Mouse (Mus musculus): ENCODE measurements around the gene Colq. TPM values are rescaled to one million over a fixed set of nuclear protein-coding genes. Genes with fewer than 3 reads are reported as not detected.

Colq gene
- polyA plus RNA-seq, 1 experiment, result 3.0 TPM

DNA sequence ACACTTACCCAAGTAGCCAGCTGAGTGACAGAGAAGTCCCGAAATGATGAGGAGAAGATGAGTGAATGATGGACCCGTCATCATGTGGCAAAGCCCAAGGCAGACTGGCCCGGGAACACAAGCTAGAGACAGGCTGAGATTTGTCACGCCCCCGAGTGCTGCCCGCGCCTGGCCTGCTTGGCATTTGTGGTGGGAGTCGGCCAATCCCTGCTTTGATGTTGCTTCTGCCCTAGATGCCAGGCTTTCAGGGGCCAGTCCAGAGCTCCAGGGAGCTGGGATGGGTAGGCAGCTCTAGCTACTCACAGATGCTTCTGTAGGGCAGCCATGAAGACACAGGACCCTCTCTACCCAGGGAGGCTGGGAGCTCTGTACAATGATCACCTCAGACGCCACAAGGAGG, 33.4 kb downstream of the Colq start:
- H3K4me3 ChIP-seq, result no peak overlapping the region
- no peaks in the 10 kb centered on the region for H3K27me3 ChIP-seq (ENCODE audit: control insufficient read depth, insufficient read depth, insufficient read length)
- H3K79me2 ChIP-seq (ENCODE audit: control insufficient read depth, insufficient read depth), result no peaks in the 10 kb centered on the region
- TF ChIP-seq MYOD1 (IDR thresholded peaks at IDR 0.05; ENCODE audit: control insufficient read depth in 1 of 3, insufficient read length in 2 of 3, low read depth in 2 of 3) (no peak), REST (IDR thresholded peaks at IDR 0.05; ENCODE audit: insufficient read depth, insufficient read length) (no peak), MYOG (IDR thresholded peaks at IDR 0.05; ENCODE audit: control insufficient read depth in 1 of 3, insufficient read depth in 1 of 3, insufficient read length in 2 of 3, low read depth in 2 of 3) (peak in 1 of 3 experiments; percentile 20)
- H3K36me3 ChIP-seq (ENCODE audit: control insufficient read depth, insufficient read depth), result no peaks in the 10 kb centered on the region
- H3K4me2 ChIP-seq (ENCODE audit: low read depth), result peak overlapping the region; percentile 18
- H3ac ChIP-seq (ENCODE audit: control insufficient read depth, insufficient read length), result no peak overlapping the region

DNA sequence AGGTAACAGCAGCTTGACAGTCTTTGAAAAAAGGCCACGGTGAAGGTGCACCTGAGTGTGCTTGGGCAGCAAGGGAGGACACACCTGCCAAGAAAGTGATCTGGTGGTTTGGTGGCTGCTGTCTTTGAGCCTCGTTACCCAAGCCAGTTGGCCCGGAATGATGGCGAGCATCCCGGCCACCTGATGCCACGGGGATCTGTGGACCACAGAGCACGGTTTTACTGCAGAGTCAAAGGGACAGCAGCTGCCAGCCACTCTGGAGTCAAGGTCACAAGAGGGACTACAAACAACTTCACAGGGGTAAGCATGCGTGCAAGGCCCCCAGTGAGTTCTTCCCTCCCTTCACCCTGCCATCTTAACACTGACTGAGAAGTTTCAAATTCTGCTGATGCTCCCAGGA, 33.9 kb downstream of the Colq start:
- peak overlapping the region; percentile 18 for H3K4me2 ChIP-seq (ENCODE audit: low read depth)
- no peak overlapping the region for H3ac ChIP-seq (ENCODE audit: control insufficient read depth, insufficient read length)
- TF ChIP-seq POLR2AphosphoS2 (IDR thresholded peaks at IDR 0.05; ENCODE audit: insufficient read length, low read depth), result no peak
- no peak for TF ChIP-seq SRF (IDR thresholded peaks at IDR 0.05; ENCODE audit: control insufficient read depth, insufficient read length, low read depth)
- peak in 2 of 3 experiments; percentile 65 to 69 for TF ChIP-seq MYOG (IDR thresholded peaks at IDR 0.05; ENCODE audit: control insufficient read depth in 1 of 3, insufficient read depth in 1 of 3, insufficient read length in 2 of 3, low read depth in 2 of 3)
- TF ChIP-seq TCF3 (IDR thresholded peaks at IDR 0.05; ENCODE audit: insufficient read length, low read depth), result no peak
- no peak for TF ChIP-seq REST (IDR thresholded peaks at IDR 0.05; ENCODE audit: insufficient read depth, insufficient read length)
- TF ChIP-seq TCF12 (IDR thresholded peaks at IDR 0.05; ENCODE audit: insufficient read depth, poor library complexity, severe bottlenecking), result no peak
- TF ChIP-seq MYOD1 (IDR thresholded peaks at IDR 0.05; ENCODE audit: control insufficient read depth in 1 of 3, insufficient read length in 2 of 3, low read depth in 2 of 3), result peak in 1 of 3 experiments; percentile 78
- no peak for TF ChIP-seq MAX (IDR thresholded peaks at IDR 0.05; ENCODE audit: low read depth)
- TF ChIP-seq POLR2A (IDR thresholded peaks at IDR 0.05; ENCODE audit: insufficient read length, low read depth), result no peak
- no peak for TF ChIP-seq CEBPB (IDR thresholded peaks at IDR 0.05; ENCODE audit: insufficient read depth, poor library complexity, severe bottlenecking)
- H3K27me3 ChIP-seq (ENCODE audit: control insufficient read depth, insufficient read depth, insufficient read length), result no peaks in the 10 kb centered on the region
- H3K4me3 ChIP-seq, result no peak overlapping the region
- H3K36me3 ChIP-seq (ENCODE audit: control insufficient read depth, insufficient read depth), result no peaks in the 10 kb centered on the region
- no peaks in the 10 kb centered on the region for H3K79me2 ChIP-seq (ENCODE audit: control insufficient read depth, insufficient read depth)

DNA sequence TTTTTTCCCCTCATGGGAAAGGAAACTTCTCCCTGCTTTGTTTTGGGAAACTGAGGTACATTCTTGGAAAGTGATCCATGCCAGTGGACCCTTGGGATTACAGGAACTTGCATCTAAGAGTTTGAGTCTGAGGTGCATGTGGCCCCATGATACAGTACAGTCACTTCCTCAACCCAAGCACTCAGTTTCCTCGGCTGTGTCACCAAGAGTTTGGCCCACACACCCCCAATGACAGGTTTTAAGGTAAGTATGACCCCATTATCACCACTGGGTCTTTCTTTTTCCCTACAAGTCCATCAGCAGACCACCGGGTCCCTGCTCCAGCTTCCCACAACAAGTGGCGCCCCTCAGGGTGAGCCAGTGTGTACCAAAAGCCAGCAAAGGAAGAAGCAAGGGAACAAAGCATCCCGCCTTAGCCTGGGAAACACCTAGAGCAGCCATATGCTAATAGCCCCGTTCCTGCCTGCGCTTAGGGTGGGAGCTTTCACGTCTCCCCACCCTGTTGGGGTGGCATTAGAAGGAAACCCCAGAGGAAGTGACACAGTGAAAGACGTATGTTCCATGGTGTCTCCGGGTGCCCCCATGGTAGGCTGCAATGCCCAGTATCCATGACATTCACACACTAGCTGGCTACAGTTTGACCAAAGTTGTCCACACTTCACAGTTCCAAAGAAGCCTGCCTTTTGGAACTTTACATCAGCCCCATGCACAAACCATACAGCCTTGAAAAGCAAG, 34.5 kb downstream of the Colq start:
- Histone ChIP-seq H3K4me3 (no peak overlapping the region), H3K4me2 (ENCODE audit: low read depth) (peak overlapping the region; percentile 18), H3K36me3 (ENCODE audit: control insufficient read depth, insufficient read depth) (no peaks in the 10 kb centered on the region), H3K27me3 (ENCODE audit: control insufficient read depth, insufficient read depth, insufficient read length) (no peaks in the 10 kb centered on the region), H3ac (ENCODE audit: control insufficient read depth, insufficient read length) (no peak overlapping the region), H3K79me2 (ENCODE audit: control insufficient read depth, insufficient read depth) (no peaks in the 10 kb centered on the region)
- TF ChIP-seq POLR2AphosphoS2 (IDR thresholded peaks at IDR 0.05; ENCODE audit: insufficient read length, low read depth) (no peak), SRF (IDR thresholded peaks at IDR 0.05; ENCODE audit: control insufficient read depth, insufficient read length, low read depth) (no peak)

DNA sequence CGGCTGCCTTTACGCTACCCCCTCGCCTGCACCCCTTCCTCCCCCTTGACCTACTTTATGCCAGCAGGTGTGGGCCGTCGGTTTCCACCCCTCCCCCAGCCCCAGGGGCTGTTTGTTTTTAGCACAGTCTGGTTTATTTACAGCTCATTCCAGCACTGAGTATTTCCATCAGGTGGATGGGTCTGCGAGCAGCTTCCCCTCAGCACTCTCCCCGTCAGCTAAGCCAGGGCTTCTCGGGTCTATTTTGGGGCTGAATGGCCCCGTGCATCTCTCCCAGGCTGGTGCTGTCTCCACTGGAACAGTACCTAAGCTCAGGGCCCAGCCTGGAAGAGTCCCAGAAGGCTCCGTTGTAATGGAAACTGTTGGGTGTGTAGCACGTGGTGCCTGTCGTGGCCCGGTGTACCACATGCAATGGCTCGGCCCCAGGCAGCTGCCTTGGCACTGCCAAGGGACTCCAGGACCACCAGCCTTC, 35.1 kb downstream of the Colq start:
- Histone ChIP-seq H3K36me3 (ENCODE audit: control insufficient read depth, insufficient read depth) (no peaks in the 10 kb centered on the region), H3K27me3 (ENCODE audit: control insufficient read depth, insufficient read depth, insufficient read length) (no peaks in the 10 kb centered on the region), H3K4me3 (no peak overlapping the region), H3K4me2 (ENCODE audit: low read depth) (no peak overlapping the region), H3ac (ENCODE audit: control insufficient read depth, insufficient read length) (no peak overlapping the region), H3K79me2 (ENCODE audit: control insufficient read depth, insufficient read depth) (no peaks in the 10 kb centered on the region)
- peak in 2 of 3 experiments; percentile 21 to 70 for TF ChIP-seq MYOD1 (IDR thresholded peaks at IDR 0.05; ENCODE audit: control insufficient read depth in 1 of 3, insufficient read length in 2 of 3, low read depth in 2 of 3)
- peak in 2 of 3 experiments; percentile 68 to 71 for TF ChIP-seq MYOG (IDR thresholded peaks at IDR 0.05; ENCODE audit: control insufficient read depth in 1 of 3, insufficient read depth in 1 of 3, insufficient read length in 2 of 3, low read depth in 2 of 3)
- no peak for TF ChIP-seq USF1 (IDR thresholded peaks at IDR 0.05; ENCODE audit: low read depth)

DNA sequence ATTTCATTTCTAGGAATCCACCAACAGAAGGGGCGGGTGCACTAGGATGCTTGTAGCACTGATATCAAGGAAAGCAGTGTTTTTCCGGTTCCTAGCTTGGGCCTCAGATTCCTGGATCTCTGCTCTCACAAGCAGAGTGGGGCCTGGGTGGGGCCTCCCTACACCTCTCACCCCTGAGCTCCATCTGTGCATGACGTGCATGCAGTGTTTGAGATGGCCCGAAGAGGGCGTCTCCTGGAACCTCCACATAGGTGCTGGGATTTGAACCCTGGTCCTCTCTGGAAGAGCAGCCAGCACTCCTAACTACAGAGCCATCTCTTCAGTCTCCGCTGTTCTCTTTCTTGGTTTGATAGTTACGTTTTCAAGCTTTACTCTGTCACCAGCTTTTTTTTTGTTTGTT, 36.1 kb downstream of the Colq start:
- Histone ChIP-seq H3K36me3 (ENCODE audit: control insufficient read depth, insufficient read depth) (no peaks in the 10 kb centered on the region), H3K79me2 (ENCODE audit: control insufficient read depth, insufficient read depth) (no peaks in the 10 kb centered on the region), H3K27me3 (ENCODE audit: control insufficient read depth, insufficient read depth, insufficient read length) (no peaks in the 10 kb centered on the region), H3ac (ENCODE audit: control insufficient read depth, insufficient read length) (no peak overlapping the region), H3K4me3 (no peak overlapping the region), H3K4me2 (ENCODE audit: low read depth) (no peak overlapping the region)
- TF ChIP-seq SRF (IDR thresholded peaks at IDR 0.05; ENCODE audit: control insufficient read depth, insufficient read length, low read depth) (no peak), MAX (IDR thresholded peaks at IDR 0.05; ENCODE audit: low read depth) (no peak), MYOD1 (IDR thresholded peaks at IDR 0.05; ENCODE audit: control insufficient read depth in 1 of 3, insufficient read length in 2 of 3, low read depth in 2 of 3) (no peak), MYOG (IDR thresholded peaks at IDR 0.05; ENCODE audit: control insufficient read depth in 1 of 3, insufficient read depth in 1 of 3, insufficient read length in 2 of 3, low read depth in 2 of 3) (no peak), CEBPB (IDR thresholded peaks at IDR 0.05; ENCODE audit: insufficient read depth, poor library complexity, severe bottlenecking) (no peak), REST (IDR thresholded peaks at IDR 0.05; ENCODE audit: insufficient read depth, insufficient read length) (no peak), E2F4 (IDR thresholded peaks at IDR 0.05; ENCODE audit: insufficient read depth) (no peak), POLR2AphosphoS2 (IDR thresholded peaks at IDR 0.05; ENCODE audit: insufficient read length, low read depth) (no peak), TCF3 (IDR thresholded peaks at IDR 0.05; ENCODE audit: insufficient read length, low read depth) (no peak), POLR2A (IDR thresholded peaks at IDR 0.05; ENCODE audit: insufficient read length, low read depth) (no peak), USF1 (IDR thresholded peaks at IDR 0.05; ENCODE audit: low read depth) (no peak), TCF12 (IDR thresholded peaks at IDR 0.05; ENCODE audit: insufficient read depth, poor library complexity, severe bottlenecking) (no peak)

Data from myocyte (in vitro differentiated cells).